Mouse (Mus musculus) activated CD4-positive, CD25-positive, alpha-beta regulatory T cell, adult 4 months (primary cell): ENCODE data around the gene Celf1. TPM values are rescaled to one million over a fixed set of nuclear protein-coding genes. Genes with fewer than 3 reads are reported as not detected.
"Not testable (repeated sequence)": the region's sequence is repeated elsewhere in the genome, so short reads cannot be mapped to it uniquely, and the experiment has no call there.

ENCODE experiments used
- ATAC-seq: one replicate; pipeline ENCODE4 v1.8.0; 2017
- polyA plus RNA-seq, 2 experiments: library from polyadenylated mRNA; unstranded; fragments of 100-300 nt; shearing (Covaris generic); gene quantifications; one replicate each; pipeline ENCODE4 v1.2.1; 2017

Celf1 gene
- polyA plus RNA-seq, 2 experiments from 2014 or later: 44.5 to 53.3 TPM

DNA sequence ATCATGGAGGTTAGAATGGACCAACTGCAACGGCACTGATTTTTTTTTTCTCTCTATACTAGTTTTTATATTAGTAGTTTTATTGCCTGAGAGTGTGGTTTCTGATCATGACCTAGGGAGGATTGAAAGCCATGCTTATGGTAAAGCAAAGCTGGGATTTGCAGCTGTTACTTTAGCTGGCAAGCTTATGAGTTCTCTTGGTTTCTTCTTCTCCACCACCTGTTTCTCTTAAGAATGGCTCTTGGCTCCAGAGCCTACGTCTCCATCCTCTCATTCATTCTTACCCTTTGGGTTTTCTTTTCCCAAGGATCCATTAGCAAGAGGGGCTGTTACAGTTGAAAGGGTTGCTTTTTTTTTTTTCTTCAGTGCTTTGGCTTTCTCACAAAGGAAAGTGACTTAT is 1.6 kb downstream of the Celf1 start:
- no peak for ATAC-seq

GRCm38 (mm10) chr2:90950149-90950548 is 10.0 kb downstream of the Celf1 start:
- no peak for ATAC-seq

DNA sequence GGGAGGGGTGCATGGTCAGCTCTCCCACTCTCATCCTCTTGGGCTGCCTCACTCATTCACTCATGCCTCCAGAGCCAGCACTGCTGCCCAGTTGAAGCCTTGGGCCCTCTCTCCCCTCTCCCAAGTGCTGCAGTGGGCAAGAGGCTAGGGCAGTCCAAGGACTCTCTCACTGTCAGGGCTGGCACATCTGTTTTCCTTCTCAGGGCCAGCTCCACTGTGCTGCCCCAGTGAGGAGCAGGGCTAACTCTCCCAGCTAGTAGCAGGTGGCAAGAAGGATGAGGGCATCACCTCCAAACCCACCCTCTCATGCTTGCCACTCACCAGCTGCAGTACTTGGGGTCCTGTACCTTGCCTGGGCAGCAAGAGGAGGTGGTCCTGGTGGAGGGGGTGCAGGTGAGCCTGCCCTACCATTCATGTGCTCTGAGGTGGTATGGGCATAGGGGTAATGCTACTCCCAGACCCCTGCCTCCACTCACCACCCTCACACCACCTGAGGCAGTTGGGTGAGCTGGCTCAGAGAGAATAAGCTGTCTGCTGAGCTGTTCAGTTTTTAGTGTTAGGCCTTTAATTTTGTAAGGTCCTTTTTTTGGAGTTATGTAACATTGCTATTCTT is 10.5 kb downstream of the Celf1 start:
- no peak for ATAC-seq

DNA sequence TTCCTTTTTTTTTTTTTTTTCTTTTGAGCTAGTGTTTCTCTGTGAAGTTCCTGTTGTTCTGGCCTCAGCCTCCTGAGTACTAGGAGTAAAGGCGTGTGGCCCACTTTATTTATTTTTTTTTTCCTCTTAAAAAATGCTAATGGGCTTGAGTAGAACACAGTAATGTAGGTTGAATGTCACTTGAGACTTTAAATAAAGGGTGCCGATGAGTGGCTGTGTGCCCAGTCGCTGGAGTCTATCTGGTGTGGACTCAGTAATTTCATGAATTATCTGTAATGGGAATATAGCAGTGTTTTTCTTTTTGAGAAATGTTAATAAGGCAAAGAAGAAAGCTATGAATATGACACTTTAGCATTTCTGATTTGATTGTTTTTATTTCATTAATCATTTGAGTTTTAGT is 13.3 kb downstream of the Celf1 start:
- no peak for ATAC-seq

DNA sequence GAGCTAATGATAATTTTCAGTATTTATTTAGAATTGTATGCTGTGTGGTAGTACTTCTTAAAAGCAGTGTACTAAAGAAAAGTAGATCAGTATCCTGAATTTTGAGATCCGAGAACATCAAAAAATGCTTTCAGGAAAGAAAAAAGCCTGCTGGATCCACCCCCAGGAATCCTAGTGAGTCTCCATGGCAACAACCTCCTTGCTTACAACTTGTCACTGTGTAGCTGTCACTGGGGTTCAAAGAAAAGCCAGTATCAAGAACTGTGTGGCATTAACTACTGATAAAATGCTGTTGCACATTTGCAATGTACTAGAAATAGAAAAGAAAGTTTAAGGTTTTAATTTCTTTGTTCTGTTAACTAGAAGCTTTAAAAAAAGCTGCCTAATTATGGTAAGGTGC is 15.9 kb downstream of the Celf1 start:
- no peak for ATAC-seq

- ATAC-seq: no peak
These were observed 18.7 kb downstream of the Celf1 start for GRCm38 (mm10) chr2:90958856-90959255.

DNA sequence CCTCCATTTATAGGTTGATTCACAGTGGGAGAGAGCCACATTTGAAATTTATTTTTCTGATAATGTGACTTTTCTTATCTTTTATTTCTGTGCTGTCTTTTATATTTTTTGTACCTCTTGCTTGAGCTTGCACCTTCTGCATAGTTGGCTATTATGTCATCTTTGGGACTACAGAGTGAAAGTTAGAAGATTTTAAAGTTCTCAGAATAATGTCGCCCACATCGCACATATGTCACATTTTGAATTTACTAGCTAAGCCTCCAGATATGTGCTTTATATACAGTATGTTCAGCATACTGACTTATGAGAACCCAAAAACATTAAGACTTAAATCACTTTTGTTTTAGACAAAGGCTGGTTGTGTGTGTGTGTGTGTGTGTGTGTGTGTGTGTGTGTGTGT is 19.8 kb downstream of the Celf1 start:
- no peak for ATAC-seq

GRCm38 (mm10) chr2:90963304-90963703 is 23.1 kb downstream of the Celf1 start:
- ATAC-seq: no peak

DNA sequence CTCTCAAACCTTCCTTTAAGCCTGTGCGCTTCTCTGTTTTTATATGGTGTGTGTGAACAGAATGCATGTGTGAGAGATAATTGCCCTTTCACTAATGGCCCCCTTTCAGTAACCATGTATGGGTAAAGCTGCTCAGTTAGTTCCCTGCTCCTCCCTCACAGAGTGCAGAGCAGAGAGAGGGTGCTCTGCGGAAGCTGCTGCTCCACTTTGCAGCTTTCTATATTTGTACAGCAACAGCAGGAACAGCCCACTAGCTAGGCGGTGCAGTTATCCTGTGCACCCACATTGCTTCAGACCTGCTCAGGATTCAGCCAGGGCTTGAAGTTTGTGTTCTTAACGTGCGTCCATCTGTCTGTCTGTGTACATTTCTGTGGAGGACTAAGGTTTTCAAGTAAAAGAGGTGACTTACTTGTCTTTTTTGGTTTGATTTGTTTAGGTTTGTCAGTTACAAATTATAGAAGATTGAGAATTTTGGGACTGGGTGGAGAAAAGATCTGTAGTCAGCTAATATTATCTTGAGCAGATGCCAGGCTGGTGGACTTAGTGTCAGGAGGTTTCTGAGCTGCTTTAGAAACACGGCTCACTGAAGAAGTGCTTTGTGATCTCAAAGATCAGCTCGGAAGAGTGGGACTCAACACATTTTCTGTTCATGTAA is 24.8 kb downstream of the Celf1 start:
- no peak for ATAC-seq

DNA sequence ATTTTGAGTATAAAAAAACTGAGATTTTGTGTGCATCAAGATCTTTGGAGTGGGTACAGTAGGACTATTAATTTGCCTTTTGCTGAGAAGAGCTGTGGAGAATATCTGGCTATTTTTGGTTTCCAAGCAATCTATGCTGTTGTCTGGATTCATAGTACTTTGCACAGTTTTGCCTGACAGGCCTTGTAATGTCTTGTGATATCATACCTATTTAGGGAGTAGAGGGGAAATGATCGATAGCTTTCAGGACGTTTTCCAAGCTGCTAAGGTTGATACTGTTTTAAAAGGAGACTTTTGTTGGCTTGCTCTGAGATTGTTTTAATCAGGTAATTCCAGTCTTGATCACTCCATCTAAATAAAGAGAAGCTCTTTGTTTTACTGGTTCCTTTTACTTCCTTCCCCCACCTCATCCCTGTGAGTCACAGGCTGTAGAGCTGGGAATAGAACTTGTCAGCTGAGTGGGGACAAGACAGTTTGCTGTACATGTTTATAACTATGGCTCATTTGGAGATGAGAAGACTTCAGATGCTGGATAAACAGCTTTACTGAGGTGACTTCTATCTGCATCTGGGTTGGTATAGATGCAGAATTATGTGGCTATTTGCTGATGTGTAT is 25.4 kb downstream of the Celf1 start:
- ATAC-seq: no peak

DNA sequence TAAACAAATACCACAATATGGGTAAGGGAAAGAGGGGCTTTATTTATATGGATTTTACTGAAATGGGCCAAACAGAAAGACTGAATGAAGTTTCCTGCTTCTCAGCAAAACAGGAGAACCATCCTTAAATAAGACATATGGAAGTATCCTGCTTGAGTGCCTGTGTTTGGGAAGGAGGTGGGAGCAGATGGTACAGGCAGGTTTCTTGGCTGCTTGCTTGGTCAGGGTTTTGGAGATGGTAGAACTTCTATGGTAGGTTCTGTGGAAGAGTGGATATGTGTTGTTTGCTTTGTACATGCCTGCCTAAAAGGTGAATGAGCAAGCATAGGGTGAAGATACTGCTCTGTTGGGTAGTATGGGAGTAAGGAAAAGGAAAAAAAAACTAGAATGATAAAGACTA is 30.4 kb downstream of the Celf1 start:
- ATAC-seq: no peak

DNA sequence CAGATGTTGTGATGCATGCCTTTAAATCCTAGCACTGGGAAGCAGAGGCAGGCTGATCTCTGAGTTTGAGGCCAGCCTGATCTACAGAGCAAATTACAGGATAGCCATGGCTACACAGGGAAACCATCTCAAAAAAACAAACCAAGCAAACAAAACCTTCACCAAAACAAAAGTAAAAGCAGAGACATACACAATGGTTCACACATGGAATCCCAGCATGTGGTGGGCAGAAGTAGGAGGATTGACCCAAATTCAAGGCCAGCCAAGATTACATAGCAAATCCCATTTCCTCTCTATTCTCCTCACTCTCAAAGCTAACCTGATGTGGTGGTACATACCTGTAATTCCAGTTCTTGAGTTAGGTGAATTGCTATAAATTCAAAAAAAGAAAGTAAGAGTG is 33.9 kb downstream of the Celf1 start:
- ATAC-seq: no peak

DNA sequence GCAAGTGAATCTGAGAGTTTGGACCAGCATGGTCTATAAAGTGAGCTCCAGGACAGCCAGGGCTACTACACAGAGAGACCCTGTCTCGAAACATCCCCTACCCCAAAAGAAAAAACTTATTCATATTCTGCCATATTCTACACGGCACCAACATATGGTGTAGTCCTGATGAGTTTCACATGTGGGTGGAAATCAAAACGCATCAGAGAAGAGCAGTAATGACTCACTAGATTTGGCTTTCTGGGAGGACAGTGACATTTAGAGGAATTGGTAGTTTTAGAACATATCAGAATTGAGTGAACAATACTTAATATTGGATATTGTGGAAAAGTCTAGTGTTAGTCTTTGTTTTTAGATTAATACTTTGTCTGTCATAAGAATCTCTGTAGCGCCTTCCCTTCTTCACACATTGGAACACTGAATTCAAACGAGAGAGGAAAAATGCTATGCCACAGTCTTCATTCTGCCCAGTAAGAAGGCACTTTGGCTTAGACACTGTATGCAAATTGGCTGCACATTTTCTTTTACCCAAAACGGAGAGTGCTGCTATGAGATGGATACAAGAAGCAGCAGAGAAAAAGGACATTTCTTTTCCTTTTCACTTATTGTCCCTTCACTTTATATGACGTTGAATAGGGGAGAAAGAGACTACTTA is 35.1 kb downstream of the Celf1 start:
- ATAC-seq: peak; percentile 40

DNA sequence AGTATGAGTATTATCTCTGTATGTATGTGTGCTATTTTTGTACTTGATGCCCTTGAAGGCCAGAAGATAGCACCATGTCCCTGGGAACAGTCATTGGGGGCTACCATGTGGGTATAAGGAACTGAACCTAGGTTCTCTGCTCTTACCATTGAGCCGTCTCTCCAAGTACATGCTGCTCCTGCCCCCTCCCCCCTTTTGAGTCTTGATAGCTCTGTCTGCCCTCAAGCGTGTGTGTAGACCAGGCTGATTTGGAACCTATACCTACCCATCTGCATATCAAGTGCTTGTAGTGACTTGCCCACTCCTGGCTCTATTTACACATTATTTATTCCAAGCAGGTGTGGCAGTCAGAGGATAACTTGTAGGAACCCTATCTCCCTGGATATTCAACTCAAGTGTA is 36.4 kb downstream of the Celf1 start:
- no peak for ATAC-seq

GRCm38 (mm10) chr2:90977291-90977690 is 37.1 kb downstream of the Celf1 start:
- no peak for ATAC-seq

DNA sequence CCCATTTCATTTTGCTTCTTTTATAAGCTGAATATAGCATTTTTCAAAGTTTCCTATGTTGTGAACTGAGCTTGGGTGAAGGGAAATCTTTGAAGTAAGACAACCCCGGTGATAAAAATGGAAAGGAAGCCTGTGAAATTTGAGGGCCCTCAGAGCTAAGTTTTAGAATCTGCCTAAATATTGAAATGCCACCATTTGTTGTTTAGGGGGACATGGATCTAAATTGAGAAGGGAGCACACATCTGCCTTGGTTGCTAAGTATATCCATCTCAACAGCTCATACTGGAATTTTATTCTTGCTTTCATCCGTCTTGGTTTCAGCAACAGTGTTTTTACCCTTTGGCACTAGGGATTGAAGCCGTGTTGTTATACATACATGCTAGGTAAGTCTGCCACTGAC is 45.9 kb downstream of the Celf1 start:
- no peak for ATAC-seq

GRCm38 (mm10) chr2:91008536-91008935 is 68.4 kb downstream of the Celf1 start:
- no peak for ATAC-seq

- no peak for ATAC-seq
These were observed 73.7 kb downstream of the Celf1 start for GRCm38 (mm10) chr2:91013881-91014280.

GRCm38 (mm10) chr2:91015386-91015785 is 75.2 kb downstream of the Celf1 start:
- no peak for ATAC-seq

GRCm38 (mm10) chr2:91018061-91018788 is 78.0 kb downstream of the Celf1 start:
- no peak for ATAC-seq

DNA sequence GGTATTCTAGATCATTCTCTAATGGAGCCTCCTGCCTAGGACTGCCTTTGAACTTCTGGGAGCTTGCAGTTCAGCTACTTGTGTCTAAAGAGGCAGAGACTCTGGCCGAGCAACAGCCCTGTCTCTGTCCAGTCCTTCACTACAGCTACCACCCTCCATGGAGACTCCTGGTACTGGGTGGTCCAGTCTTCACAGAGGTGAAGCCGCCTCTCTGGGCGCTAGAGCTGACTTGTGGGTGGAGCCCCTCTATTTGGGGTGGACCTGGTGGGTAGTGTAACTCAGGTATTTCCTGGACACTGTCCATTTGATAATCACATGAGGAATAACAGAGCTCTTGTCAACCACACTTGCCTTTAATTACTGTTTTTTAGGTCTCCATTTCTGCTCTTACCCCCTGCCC is 79.7 kb downstream of the Celf1 start:
- ATAC-seq: no peak

GRCm38 (mm10) chr2:91022266-91022665 is 82.1 kb downstream of the Celf1 start:
- not testable (repeated sequence) for ATAC-seq

GRCm38 (mm10) chr2:91023131-91023530 is 82.9 kb downstream of the Celf1 start:
- no peak for ATAC-seq
